Mouse (Mus musculus): ENCODE data around the gene Lrrtm3.

The Lrrtm3 gene

DNA sequence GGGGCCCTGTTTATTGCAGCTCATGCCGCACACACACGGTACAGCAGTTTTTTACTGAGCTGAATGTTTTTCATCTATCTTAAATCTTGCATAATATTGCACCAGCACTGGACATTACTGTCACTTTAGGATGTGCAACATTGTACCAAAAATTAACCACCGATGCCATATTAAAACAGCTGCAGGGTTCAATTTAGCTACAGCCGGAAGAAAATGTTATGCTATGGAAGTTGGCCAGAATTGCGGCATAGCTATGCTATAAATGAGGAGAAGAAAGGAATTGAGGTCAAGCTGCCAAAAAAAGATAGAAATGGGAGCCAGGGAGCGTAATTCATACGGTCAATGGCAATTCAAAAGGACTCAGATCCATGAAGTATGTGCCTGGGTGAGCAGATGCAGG, 48.9 kb downstream of the Lrrtm3 start:
- peak; percentile 36 to 46 for DNase-seq

- DNase-seq: peak; percentile 82 to 90
These were observed 50.1 kb downstream of the Lrrtm3 start for GRCm38 (mm10) chr10:64039760-64040535.

DNA sequence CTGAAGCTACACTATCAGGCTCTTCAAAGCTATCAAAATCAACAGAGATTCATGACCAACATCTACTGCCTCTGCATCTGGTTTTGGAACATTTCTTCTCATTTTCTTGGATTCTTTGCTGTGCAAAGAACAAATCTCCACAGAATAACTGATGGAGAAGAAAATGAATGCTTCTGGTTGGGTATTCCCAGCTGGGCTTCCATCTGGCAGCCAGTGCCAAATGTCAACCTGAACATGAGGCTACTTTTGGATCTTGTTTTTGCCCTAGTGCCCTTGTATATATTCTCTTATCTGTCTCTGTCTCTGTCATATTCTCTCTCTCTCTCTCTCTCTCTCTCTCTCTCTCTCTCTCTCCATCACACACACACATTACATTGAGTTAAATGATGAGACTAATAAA, 59.2 kb downstream of the Lrrtm3 start:
- peak; percentile 54 to 59 for DNase-seq

- peak; percentile 39 to 55 for DNase-seq
These were observed 66.7 kb downstream of the Lrrtm3 start for GRCm38 (mm10) chr10:64023340-64023739.

GRCm38 (mm10) chr10:64020347-64020746, 69.7 kb downstream of the Lrrtm3 start:
- DNase-seq: no peak

DNA sequence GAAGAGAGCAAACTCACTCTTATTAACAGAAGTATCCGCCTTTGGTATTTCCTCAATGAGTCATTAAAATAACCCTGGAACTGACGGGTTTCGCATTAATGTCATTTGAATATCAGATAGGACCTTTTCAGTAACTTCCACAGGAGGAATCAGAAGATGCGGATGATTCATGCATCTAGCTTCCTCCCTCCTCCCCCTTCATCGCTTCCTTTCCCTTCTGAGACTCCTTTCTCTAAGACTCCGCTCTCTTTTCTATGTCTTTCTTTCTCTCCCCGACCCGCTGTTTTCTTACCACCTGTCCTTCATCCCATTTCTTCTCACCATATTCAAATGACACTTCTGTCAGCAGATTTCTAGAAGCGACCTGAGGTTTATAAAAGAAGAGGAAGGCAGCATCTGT, 88.1 kb downstream of the Lrrtm3 start:
- DNase-seq: no peak

DNA sequence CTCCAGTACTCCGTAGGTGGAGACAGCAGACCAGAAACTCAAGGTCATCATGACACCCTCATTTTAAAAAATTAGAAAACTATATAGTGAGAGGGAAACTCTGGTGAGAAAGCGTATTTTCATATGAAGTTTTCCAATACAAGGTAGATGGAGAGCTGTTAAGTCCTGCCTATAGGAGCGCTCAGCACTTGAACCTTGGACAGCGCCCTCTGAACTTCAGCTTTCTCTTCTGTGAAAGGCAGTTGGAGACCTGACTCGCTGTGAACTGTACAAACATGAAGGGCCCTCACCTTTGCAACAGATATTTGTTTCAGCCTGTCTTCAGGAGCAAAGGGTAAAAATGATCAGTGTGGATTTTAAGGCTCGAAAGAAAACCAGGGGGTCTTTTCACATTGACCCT, 88.5 kb downstream of the Lrrtm3 start:
- no peak for DNase-seq

GRCm38 (mm10) chr10:63994251-63994650, 95.8 kb downstream of the Lrrtm3 start:
- DNase-seq: no peak

DNA sequence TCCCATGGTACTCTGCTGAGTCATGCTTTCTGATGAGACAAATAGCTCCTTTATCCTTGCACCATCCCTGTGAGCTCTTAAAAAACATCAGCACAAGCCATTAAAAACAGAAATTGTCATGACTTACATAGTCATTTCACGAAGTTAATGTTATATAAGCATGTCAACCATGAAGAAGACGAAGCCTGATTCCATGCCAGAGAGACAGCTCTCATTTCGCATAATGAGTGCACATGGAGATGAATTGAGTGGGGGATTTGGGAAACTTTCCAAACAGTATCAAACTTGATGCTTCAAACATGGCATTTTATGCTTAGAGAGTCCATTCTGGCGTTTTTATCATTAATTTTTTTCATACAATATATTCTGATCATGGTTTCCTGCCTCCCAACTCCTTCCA, 104.5 kb downstream of the Lrrtm3 start:
- no peak for DNase-seq

DNA sequence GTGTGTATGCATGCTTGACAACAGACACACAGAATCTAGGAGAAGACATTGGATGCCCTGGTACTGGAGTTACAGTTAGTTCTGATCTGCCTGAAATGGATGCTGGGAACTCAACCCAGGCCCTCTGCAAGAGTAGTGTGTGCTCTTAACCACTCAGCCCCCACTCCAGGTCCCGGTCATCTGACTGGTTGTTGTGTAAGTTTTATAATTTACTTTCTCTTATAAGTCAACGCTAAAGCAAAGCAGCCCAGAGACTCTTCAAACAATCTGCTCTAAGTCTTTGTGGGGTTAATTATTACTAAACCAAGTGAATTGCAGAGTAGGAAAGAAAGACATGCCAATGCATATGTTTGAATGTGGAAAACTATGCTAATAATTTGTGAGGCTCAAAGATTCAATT, 110.7 kb downstream of the Lrrtm3 start:
- DNase-seq: no peak

- no peak for DNase-seq
These were observed 111.1 kb downstream of the Lrrtm3 start for GRCm38 (mm10) chr10:63978969-63979368.

GRCm38 (mm10) chr10:63978535-63978934, 111.5 kb downstream of the Lrrtm3 start:
- DNase-seq: no peak

DNA sequence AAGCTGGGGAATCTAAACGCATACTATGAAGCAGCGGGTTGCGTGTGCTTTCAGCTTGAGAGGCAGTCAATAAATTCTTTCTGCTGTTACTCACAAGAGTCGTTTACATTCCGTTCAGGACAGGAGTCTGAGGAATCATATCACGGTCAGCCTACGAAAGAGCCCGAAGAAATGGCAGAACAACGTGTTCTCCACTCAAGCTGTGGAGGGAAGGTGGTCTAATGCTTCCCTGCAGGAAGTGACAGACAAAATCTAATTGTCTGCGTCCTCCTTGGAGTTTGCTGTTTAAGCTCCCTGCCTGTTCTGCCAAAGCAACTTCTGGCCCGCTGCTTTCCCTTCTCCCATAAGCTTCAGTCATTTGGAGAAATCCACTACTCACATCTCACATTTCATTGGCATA, 112.0 kb downstream of the Lrrtm3 start:
- DNase-seq: no peak

GRCm38 (mm10) chr10:63972300-63972699, 117.8 kb downstream of the Lrrtm3 start:
- no peak for DNase-seq

DNA sequence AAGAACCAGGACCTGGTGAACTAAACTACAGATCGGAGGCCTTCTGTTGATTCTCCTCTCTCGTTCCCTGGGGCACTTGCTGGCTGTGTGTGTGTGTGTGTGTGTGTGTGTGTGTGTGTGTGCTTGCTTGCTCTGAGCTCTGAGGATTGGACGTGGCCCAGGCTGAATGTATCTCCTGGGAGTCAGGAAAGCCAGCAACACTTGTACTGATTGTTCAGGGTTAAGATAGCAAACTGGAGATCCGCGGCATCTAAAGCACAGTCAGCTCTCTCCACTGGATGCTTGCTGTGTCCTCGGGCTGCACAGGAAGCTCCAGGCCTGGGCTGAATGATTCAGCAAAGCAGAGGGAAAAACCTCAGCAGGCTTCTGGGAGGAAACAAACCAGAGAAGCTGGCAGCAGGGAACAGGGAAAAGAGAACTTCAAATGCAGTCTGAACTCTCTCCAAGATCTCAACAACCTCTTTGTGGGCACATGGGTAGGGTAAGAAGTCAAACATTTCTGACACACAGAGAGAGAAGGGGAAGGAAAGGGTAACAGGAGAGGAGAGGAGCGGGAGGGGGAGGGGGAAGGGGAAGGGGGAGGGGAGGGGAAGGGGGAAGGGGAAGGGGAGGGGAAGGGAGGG, 135.7 kb downstream of the Lrrtm3 start:
- DNase-seq: peak; percentile 51 to 52

- no peak for DNase-seq
These were observed 138.6 kb downstream of the Lrrtm3 start for GRCm38 (mm10) chr10:63951481-63951880.

DNA sequence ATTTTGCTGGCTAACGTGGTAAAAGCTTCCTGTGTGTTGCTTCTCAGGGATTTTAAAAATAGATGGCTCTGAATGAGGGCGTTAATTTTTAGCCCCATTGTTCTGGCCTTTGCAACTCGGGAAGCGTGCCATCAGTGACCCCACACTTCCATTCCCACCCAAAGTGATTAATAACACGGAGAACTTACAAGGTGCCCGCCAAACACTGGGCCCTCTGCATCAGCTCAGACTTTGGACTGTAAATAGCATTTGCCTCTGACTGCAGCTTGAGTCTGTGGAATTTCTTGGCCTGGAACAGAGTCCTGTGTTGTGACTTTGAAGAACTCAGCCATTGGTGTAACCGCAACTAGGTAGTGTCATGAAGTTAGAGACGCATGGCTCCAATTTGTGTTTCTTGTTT, 139.2 kb downstream of the Lrrtm3 start:
- no peak for DNase-seq

DNA sequence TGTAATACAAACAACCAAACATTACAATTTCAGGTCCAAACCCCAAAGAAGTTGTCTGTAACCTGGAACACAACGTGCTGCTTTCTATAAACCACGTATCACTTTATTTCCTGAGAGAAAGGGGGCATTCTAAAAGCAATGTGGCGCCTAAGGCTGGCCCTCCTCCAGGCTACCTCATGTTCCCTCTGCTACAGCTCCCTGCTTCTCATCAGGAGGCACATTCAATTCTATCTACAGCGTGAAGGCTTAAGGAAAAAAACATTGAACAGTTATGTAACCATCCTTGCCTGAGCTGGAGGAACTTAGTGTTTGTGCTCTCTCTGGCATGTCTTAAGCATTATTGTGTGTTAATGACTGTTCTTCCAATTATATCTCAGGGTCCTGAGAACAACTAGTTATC, 142.8 kb downstream of the Lrrtm3 start:
- peak; percentile 57 to 62 for DNase-seq

GRCm38 (mm10) chr10:63945534-63945933, 144.5 kb downstream of the Lrrtm3 start:
- no peak for DNase-seq

DNA sequence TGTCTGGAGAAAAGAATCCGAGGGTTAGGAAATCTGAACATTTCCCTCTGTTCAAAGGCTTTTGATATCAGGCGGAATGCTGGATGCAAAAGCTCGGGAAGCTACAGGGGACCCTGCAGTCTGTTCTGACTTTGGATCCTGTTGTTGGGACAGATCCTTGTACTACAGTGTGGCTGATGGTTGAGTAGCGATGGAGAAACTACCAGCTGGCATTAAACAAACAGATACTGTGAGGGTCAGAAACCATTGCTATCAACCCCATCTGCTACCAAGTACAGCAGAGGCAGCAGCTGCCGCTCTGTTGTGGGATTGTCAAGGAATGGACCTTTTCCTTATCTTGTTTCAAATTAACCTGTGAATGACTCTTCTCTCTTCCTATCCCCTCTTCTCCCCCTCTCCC, 156.1 kb downstream of the Lrrtm3 start:
- peak; percentile 30 to 35 for DNase-seq

DNA sequence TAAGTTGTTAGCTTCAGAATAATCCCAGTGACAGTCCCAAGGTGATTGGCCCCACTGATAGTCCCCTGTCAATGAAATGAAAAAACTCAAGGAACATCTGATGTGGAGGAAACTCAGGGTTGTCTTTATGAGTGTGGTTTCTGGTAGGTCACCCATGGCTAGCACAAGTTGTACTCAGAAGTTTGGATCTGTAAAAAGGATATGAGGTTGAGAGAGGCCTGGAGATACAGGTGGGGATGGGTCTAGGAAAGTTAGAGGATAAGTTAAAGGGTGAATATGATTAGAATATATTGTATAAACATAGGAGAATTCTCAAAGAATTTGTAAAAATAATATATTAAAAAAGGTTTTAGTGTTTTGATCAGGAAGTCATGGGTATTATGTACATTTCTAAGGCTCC, 162.7 kb downstream of the Lrrtm3 start, which contains the start of gene Gm10118:
Gene Gm10118, minus strand, starts transcription at position 101 of the 400 bp plus-strand sequence.
- DNase-seq: no peak

GRCm38 (mm10) chr10:63908878-63909277, 181.2 kb downstream of the Lrrtm3 start:
- DNase-seq: no peak

- DNase-seq: peak in 1 of 2 experiments; percentile 26
These were observed 190.2 kb downstream of the Lrrtm3 start for GRCm38 (mm10) chr10:63899891-63900290.

DNA sequence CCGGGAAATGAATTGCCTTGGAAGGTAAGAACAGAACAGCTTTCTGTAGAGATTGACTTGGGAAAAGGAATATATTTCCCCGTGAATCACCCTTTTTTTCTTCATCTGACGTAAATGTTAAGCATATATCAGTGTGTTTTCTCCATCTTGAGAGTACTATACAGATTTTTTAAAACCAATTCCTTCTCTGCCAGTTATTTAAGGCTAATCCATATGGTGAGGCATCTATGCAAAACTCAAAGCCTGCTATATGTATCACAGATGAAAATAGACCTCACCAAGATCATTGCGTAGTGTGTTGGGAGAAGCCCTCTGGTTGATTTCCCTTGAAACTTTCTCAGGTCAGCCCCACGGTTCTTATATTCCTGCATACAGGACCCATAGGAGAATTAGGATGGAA, 195.5 kb downstream of the Lrrtm3 start:
- no peak for DNase-seq
